Mouse (Mus musculus): ENCODE measurements around the gene Reln. TPM values are rescaled to one million over a fixed set of nuclear protein-coding genes. Genes with fewer than 3 reads are reported as not detected.

The Reln gene
- polyA plus RNA-seq, 1 experiment from 2014 or later: 2.1 TPM

GRCm38 (mm10) chr5:21949507-21949897, 395.0 kb downstream of the Reln start:
- no peak for DNase-seq (ENCODE audit: low spot score)
- WGBS: 90% methylated on average over 7 of the region's 7 CpGs
- Histone ChIP-seq H3K36me3 (replicated peaks) (no peaks in the 10 kb centered on the region), H3K27me3 (replicated peaks; ENCODE audit: low read depth, poor library complexity, severe bottlenecking) (no peaks in the 10 kb centered on the region), H3K4me1 (no peaks in the 10 kb centered on the region), H3K4me3 (no peak overlapping the region), H3K9me3 (no peaks in the 10 kb centered on the region), H3K27ac (replicated peaks) (no peak overlapping the region)

DNA sequence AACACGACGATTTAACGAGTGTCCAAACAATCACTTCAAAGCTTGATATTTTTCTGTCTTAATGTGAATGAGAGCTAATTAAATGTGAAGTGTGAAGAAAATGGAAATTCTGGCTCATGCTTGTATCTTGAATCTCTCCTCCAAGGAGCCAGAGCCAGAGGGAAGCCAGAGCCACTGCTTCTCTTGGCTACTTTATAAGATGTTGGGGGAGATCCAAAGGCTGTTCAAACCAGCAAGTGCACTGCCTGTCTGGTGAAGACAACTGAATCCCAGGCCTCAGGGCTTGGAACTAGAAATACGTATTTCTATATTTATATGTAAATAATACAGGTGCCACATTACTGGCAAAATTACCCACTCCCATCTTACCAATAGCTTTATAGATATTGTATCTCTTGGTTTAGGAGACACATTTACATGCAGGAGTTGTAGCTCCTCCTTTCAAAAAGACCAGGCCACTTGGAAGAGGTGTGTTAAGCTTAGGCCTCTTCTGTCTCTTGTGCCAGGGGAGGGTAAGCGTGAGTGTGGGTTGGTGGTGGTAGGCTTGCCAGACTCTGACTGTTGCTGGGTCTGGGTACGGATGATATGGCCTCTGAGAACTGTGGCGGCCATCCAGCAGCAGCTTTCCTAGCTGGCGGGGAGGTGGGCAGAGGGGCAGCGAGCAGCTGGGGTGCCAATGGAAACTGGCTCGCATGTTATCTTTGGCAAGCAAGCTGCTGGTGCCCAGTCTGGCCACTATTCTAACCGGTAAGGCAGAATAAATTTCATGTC, 395.6 kb downstream of the Reln start:
- Histone ChIP-seq H3K27me3 (replicated peaks; ENCODE audit: low read depth, poor library complexity, severe bottlenecking) (no peaks in the 10 kb centered on the region), H3K36me3 (replicated peaks) (no peaks in the 10 kb centered on the region), H3K4me3 (no peak overlapping the region), H3K4me1 (no peaks in the 10 kb centered on the region), H3K27ac (replicated peaks) (no peak overlapping the region), H3K9me3 (no peaks in the 10 kb centered on the region)
- WGBS: 91% methylated on average over 11 of the region's 11 CpGs
- no peak for DNase-seq (ENCODE audit: low spot score)

GRCm38 (mm10) chr5:21947610-21948381, 396.7 kb downstream of the Reln start:
- no peak overlapping the region for H3K4me3 ChIP-seq
- no peaks in the 10 kb centered on the region for H3K27me3 ChIP-seq (replicated peaks; ENCODE audit: low read depth, poor library complexity, severe bottlenecking)
- WGBS: 76% methylated on average over 9 of the region's 9 CpGs
- no peaks in the 10 kb centered on the region for H3K36me3 ChIP-seq (replicated peaks)
- no peaks in the 10 kb centered on the region for H3K9me3 ChIP-seq
- H3K27ac ChIP-seq (replicated peaks): no peak overlapping the region
- no peak for DNase-seq (ENCODE audit: low spot score)
- H3K4me1 ChIP-seq: no peaks in the 10 kb centered on the region

DNA sequence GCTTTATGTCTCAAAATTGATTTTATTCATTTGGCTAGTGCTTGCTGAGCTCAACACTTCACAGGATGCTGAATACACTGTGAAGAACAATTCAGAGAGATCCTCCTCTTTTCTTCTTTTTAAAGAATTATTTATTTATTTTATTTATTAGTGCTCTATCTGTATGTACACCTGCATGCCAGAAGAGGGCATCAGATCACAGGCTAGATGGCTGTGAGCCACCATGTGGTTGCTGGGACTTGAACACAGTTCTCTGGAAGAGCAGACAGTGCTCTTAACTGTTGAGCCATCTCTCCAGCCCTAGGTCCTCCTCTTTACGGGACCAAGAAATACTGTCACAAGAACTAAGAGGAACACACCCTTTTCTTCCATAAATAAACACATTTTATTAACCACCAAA, 399.9 kb downstream of the Reln start:
- Histone ChIP-seq H3K36me3 (replicated peaks) (no peaks in the 10 kb centered on the region), H3K27me3 (replicated peaks; ENCODE audit: low read depth, poor library complexity, severe bottlenecking) (no peaks in the 10 kb centered on the region), H3K4me1 (no peaks in the 10 kb centered on the region), H3K9me3 (no peaks in the 10 kb centered on the region), H3K4me3 (no peak overlapping the region), H3K27ac (replicated peaks) (no peak overlapping the region)
- WGBS: 98% methylated on average over 1 of the region's 1 CpGs
- no peak for DNase-seq (ENCODE audit: low spot score)

- Histone ChIP-seq H3K36me3 (replicated peaks) (no peaks in the 10 kb centered on the region), H3K27ac (replicated peaks) (no peak overlapping the region), H3K27me3 (replicated peaks; ENCODE audit: low read depth, poor library complexity, severe bottlenecking) (no peaks in the 10 kb centered on the region), H3K9me3 (no peaks in the 10 kb centered on the region), H3K4me3 (no peak overlapping the region), H3K4me1 (no peaks in the 10 kb centered on the region)
- no peak for DNase-seq (ENCODE audit: low spot score)
- 89% methylated on average over 9 of the region's 9 CpGs for WGBS
These were observed 405.1 kb downstream of the Reln start for GRCm38 (mm10) chr5:21939405-21939804.

DNA sequence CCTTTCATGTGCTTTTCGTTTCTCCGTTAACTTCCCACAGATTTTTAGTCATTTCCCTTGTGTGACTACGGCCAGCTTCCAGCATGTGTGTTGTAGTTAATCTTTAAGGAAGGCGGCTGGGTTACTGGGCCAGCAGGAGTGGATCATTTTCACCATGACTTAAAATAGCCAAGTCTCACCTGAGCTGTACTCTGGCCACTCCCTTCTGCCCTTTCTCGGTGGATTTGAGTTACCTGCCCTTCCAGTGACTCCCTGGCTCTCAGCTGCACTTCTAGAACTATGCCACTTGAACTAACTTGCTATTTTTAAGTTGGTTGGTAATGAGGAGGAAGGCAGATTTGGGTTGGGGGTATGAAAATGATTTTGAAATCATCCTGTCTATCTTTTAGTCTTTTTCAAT, 406.4 kb downstream of the Reln start:
- Histone ChIP-seq H3K27me3 (replicated peaks; ENCODE audit: low read depth, poor library complexity, severe bottlenecking) (no peaks in the 10 kb centered on the region), H3K27ac (replicated peaks) (no peak overlapping the region), H3K4me3 (no peak overlapping the region), H3K4me1 (no peaks in the 10 kb centered on the region), H3K9me3 (no peaks in the 10 kb centered on the region), H3K36me3 (replicated peaks) (no peaks in the 10 kb centered on the region)
- 82% methylated on average over 5 of the region's 5 CpGs for WGBS
- DNase-seq (ENCODE audit: low spot score): no peak

DNA sequence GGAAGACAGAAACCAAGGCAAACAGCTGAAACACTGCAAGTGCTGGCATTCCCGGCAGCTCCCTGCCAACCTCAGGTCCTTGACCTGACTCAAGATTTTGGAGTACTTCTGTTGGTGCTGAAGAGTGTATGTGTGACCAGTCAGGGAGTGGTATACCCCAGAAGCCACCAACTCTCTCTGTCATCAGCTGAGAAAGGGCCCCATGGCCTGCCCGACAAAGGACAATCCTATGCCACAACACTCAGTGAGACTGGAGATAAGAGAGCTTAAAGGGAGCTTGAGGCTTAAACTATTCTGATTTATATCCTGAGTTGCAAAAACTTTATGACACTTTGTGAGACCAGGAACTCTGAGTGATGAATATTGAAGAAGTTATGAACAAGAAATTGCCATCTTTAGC, 407.9 kb downstream of the Reln start:
- no peaks in the 10 kb centered on the region for H3K27me3 ChIP-seq (replicated peaks; ENCODE audit: low read depth, poor library complexity, severe bottlenecking)
- WGBS: 90% methylated on average over 2 of the region's 2 CpGs
- no peaks in the 10 kb centered on the region for H3K4me1 ChIP-seq
- DNase-seq (ENCODE audit: low spot score): no peak
- no peak overlapping the region for H3K4me3 ChIP-seq
- no peak overlapping the region for H3K27ac ChIP-seq (replicated peaks)
- H3K36me3 ChIP-seq (replicated peaks): no peaks in the 10 kb centered on the region
- H3K9me3 ChIP-seq: no peaks in the 10 kb centered on the region

- H3K4me3 ChIP-seq: no peak overlapping the region
- H3K9me3 ChIP-seq: no peaks in the 10 kb centered on the region
- no peak for DNase-seq (ENCODE audit: low spot score)
- no peaks in the 10 kb centered on the region for H3K36me3 ChIP-seq (replicated peaks)
- H3K27me3 ChIP-seq (replicated peaks; ENCODE audit: low read depth, poor library complexity, severe bottlenecking): no peaks in the 10 kb centered on the region
- H3K4me1 ChIP-seq: no peaks in the 10 kb centered on the region
- no peak overlapping the region for H3K27ac ChIP-seq (replicated peaks)
- 93% methylated on average over 5 of the region's 5 CpGs for WGBS
These were observed 408.4 kb downstream of the Reln start for GRCm38 (mm10) chr5:21936096-21936495.

DNA sequence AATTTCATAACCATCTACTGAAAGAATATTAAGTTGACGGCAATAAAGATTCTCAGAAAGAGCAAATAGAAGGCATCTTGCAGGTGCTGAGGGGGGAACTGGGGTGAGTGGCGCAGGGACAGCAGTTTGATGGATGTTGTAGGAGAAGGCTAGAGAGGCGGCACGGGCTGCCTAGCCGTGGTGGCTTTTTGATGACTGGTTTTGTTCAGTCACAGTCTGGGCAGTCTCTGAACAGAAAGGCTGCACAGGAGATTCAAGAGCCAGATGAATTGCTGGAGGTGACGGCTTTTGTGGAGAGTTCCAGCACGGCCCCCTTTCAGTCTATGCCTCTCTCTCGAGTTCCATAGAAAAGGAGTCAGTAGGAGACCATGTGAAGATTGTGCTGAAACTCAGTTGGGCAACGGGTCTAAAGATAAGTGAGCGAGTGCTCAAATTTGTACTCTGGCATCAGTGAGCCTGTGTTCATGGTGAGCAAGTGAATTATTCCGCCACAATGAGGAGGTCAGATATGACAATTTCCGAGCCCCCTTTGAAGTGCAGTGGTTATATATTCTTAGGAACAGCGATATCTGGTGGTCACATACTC, 409.6 kb downstream of the Reln start:
- WGBS: 81% methylated on average over 13 of the region's 13 CpGs
- H3K4me1 ChIP-seq: no peaks in the 10 kb centered on the region
- no peak overlapping the region for H3K27ac ChIP-seq (replicated peaks)
- H3K27me3 ChIP-seq (replicated peaks; ENCODE audit: low read depth, poor library complexity, severe bottlenecking): no peaks in the 10 kb centered on the region
- H3K9me3 ChIP-seq: no peaks in the 10 kb centered on the region
- H3K36me3 ChIP-seq (replicated peaks): no peaks in the 10 kb centered on the region
- H3K4me3 ChIP-seq: no peak overlapping the region
- DNase-seq (ENCODE audit: low spot score): no peak

DNA sequence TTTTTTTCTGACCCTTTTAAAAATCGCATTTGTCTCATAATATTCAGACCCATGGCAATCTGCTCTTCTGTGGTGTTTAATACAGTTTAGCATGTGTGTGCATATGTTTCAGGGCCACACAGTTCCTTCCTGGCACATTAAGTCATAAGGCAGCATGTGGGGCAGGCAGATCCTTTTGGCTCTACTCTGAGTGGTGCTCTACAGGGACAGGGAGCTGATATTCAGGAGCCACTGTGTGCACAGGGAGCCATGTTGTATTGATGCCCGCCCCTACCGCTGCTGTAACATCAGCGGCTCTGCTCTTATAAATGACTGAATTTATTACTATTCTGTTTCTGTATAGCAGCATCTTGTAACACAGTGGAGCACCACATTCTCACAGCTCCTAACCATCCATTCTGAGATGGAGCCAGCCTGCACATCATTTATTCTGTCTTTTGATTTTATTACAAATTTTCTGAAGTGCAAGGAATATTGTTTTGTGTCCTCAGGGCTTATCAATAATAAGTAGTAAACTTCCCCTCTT, 410.3 kb downstream of the Reln start:
- H3K9me3 ChIP-seq: no peaks in the 10 kb centered on the region
- no peaks in the 10 kb centered on the region for H3K27me3 ChIP-seq (replicated peaks; ENCODE audit: low read depth, poor library complexity, severe bottlenecking)
- 88% methylated on average over 4 of the region's 4 CpGs for WGBS
- DNase-seq (ENCODE audit: low spot score): no peak
- no peaks in the 10 kb centered on the region for H3K36me3 ChIP-seq (replicated peaks)
- H3K27ac ChIP-seq (replicated peaks): no peak overlapping the region
- no peaks in the 10 kb centered on the region for H3K4me1 ChIP-seq
- no peak overlapping the region for H3K4me3 ChIP-seq

- Histone ChIP-seq H3K9me3 (no peaks in the 10 kb centered on the region), H3K4me1 (no peaks in the 10 kb centered on the region), H3K4me3 (no peak overlapping the region), H3K27ac (replicated peaks) (no peak overlapping the region), H3K27me3 (replicated peaks; ENCODE audit: low read depth, poor library complexity, severe bottlenecking) (no peaks in the 10 kb centered on the region), H3K36me3 (replicated peaks) (no peaks in the 10 kb centered on the region)
- WGBS: 84% methylated on average over 8 of the region's 8 CpGs
- DNase-seq (ENCODE audit: low spot score): no peak
These were observed 411.0 kb downstream of the Reln start for GRCm38 (mm10) chr5:21933340-21934075.

GRCm38 (mm10) chr5:21931151-21931550, 413.4 kb downstream of the Reln start:
- no peaks in the 10 kb centered on the region for H3K36me3 ChIP-seq (replicated peaks)
- no peaks in the 10 kb centered on the region for H3K9me3 ChIP-seq
- H3K27me3 ChIP-seq (replicated peaks; ENCODE audit: low read depth, poor library complexity, severe bottlenecking): no peaks in the 10 kb centered on the region
- H3K4me1 ChIP-seq: no peaks in the 10 kb centered on the region
- DNase-seq (ENCODE audit: low spot score): no peak
- no peak overlapping the region for H3K27ac ChIP-seq (replicated peaks)
- no peak overlapping the region for H3K4me3 ChIP-seq
- WGBS: 72% methylated on average over 4 of the region's 4 CpGs

All from embryonic facial prominence, embryonic 10.5 days (tissue).